Mouse (Mus musculus): ENCODE measurements at regions not wholly inside any gene's neighbourhood (a gene's known extent, or its start where the extent isn't known, plus 50 kb on each side); places are given as distances from the start of the nearest gene placed in this dataset.

- no peak for TF ChIP-seq CTCF (IDR thresholded peaks at IDR 0.05; ENCODE audit: low read depth)
- no peak for TF ChIP-seq EP300 (IDR thresholded peaks at IDR 0.05; ENCODE audit: low read depth)
These were observed 69.4 kb upstream of the Hs3st1 start for GRCm38 (mm10) chr5:39824680-39825079.
